Mouse (Mus musculus) MN1 (cell line): ENCODE data around the gene Cand2.
A peak's percentile ranks its signal among the peaks of the same experiment; 100 is the strongest.

Experiments
- DNase-seq: peaks from one replicate; pipeline ENCODE4 v3.0.0-alpha.2; 2016; ENCODE audit warnings: low spot score

Cand2 gene

GRCm38 (mm10) chr6:115832152-115832850 lies 58.0 kb downstream of the Cand2 start:
- DNase-seq = no peak

- DNase-seq = no peak
These were observed 59.5 kb downstream of the Cand2 start for GRCm38 (mm10) chr6:115833861-115834260.

GRCm38 (mm10) chr6:115838161-115838597 lies 63.8 kb downstream of the Cand2 start, which contains the start of gene Efcab12:
Gene Efcab12, minus strand, starts transcription at chr6:115838412.
- DNase-seq = no peak

GRCm38 (mm10) chr6:115838745-115839144 lies 64.4 kb downstream of the Cand2 start:
- DNase-seq = no peak

- DNase-seq = no peak
These were observed 70.7 kb downstream of the Cand2 start for GRCm38 (mm10) chr6:115845006-115845405.

- peak; percentile 69 for DNase-seq
These were observed 72.5 kb downstream of the Cand2 start for GRCm38 (mm10) chr6:115846640-115847411.

GRCm38 (mm10) chr6:115848598-115849304 lies 74.4 kb downstream of the Cand2 start:
- DNase-seq = no peak

- no peak for DNase-seq
These were observed 78.2 kb downstream of the Cand2 start for GRCm38 (mm10) chr6:115852446-115853090.

GRCm38 (mm10) chr6:115853091-115853813 lies 78.9 kb downstream of the Cand2 start, which contains the start of the genes Mbd4 and Ift122:
Gene Mbd4, minus strand, starts transcription at chr6:115853371.
Gene Ift122, plus strand, starts transcription at chr6:115853470.
- peak; percentile 99 for DNase-seq

GRCm38 (mm10) chr6:115853985-115854384 lies 79.6 kb downstream of the Cand2 start:
- DNase-seq = peak; percentile 20

- DNase-seq = no peak
These were observed 80.1 kb downstream of the Cand2 start for GRCm38 (mm10) chr6:115854432-115854831.
